8 mouse cellular contexts compared by ENCODE assay signal in the genomic region with DNA sequence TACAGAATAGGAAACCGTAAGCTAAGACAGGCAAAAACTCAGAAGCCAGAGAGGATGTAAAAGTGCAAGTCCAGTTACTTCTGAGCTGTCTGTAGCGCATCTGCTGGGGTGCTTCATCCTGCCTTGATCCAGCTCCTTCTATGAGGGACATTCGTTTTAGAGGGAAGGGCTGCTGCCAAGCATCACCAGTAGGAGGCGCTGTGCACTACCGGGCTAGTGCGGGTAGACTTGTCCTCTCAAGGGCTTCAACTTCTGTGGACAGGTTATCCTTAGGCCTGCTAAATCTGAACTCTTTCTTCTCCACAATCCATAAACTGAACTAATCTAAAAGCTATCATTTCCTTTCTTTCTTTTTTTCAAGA. TPM values are rescaled to one million over a fixed set of nuclear protein-coding genes. Genes with fewer than 3 reads are reported as not detected.
DNase-seq lines count a peak whose midpoint lies in the region; ATAC-seq and TF ChIP-seq lines count a peak whose summit lies in the region.

No protein-coding gene starts in this region.

- no peak for TF ChIP-seq POLR2A in lung, adult 2 months (IDR thresholded peaks at IDR 0.05; ENCODE audit: borderline replicate concordance, extremely low read depth, low read depth, low read length)

- no peak overlapping the region for H3K27ac ChIP-seq in neural tube, embryonic 13.5 days (replicated peaks)

- peaks cover 8% of the 10 kb centered on the region for H3K27me3 ChIP-seq in neural tube, embryonic 13.5 days

- peak; percentile 86 to 87 for DNase-seq in B cell, adult 2 months
- peak; percentile 88 for DNase-seq in NIH3T3 (ENCODE audit: low read depth)
- DNase-seq in embryo, embryonic 10 days (ENCODE audit: low spot score): peak; percentile 86
- DNase-seq in heart, adult 8-10 months (ENCODE audit: low spot score): peak; percentile 27
- DNase-seq in kidney, adult 18-20 months: peak; percentile 60
- peak; percentile 52 for DNase-seq in lung, adult 2 months
- DNase-seq in thymus, postnatal 25 days: peak; percentile 68

- no peaks in the 10 kb centered on the region for H3K36me3 ChIP-seq in neural tube, embryonic 13.5 days

- peaks cover 2% of the 10 kb centered on the region; the same call in 1 of the 2 replicates for H3K4me1 ChIP-seq in lung, adult 2 months (ENCODE audit: control insufficient read depth, insufficient read depth, low read length)
- H3K4me1 ChIP-seq in neural tube, embryonic 13.5 days (replicated peaks): peaks cover 7% of the 10 kb centered on the region; the same call in 1 of the 2 replicates

- WGBS in lung, adult 2 months: 15% methylated on average over 6 of the region's 6 CpGs
- WGBS in neural tube, embryonic 13.5 days: 18% methylated on average over 6 of the region's 6 CpGs

- peak overlapping the region; percentile 54 for H3K4me2 ChIP-seq in neural tube, embryonic 13.5 days

- H3K9me3 ChIP-seq in neural tube, embryonic 13.5 days: no peaks in the 10 kb centered on the region

- peak; percentile 88 for TF ChIP-seq CTCF in lung, adult 2 months (IDR thresholded peaks at IDR 0.05; ENCODE audit: insufficient read depth, low read length)

- ATAC-seq in neural tube, embryonic 13.5 days (ENCODE audit: low read depth): no peak

- no peak overlapping the region for H3K9ac ChIP-seq in neural tube, embryonic 13.5 days

- H3K4me3 ChIP-seq in lung, adult 2 months (replicated peaks; ENCODE audit: extremely low read depth, low read depth, low read length): no peak overlapping the region
- H3K4me3 ChIP-seq in neural tube, embryonic 13.5 days: no peak overlapping the region

RNA-seq across cellular contexts. Expression of a gene that starts 39.8 kb away (rescaled TPM):
- 10 to 100 TPM in 3 of 4 experiments, 1 to 10 TPM in 1; 9.4 to 12.9 (median 11.5) TPM for total RNA-seq in heart, adult 8-10 months (2022)
- polyA plus RNA-seq in lung, adult 2 months (2012; rRNA removed): 2.5 and 3.3 TPM in 2 replicates
- polyA plus RNA-seq in neural tube, embryonic 13.5 days (2015; fragmentation: Nextera tagmentation; extraction: Ambion mirVana): 26.4 and 26.6 TPM in 2 replicates

RNA-seq across cellular contexts. Expression of a gene that starts 57.7 kb away (rescaled TPM):
- total RNA-seq in heart, adult 8-10 months (2022): 1 to 10 TPM; 1.1 to 1.7 (median 1.5) TPM
- 20.2 and 25.9 TPM in 2 replicates for polyA plus RNA-seq in lung, adult 2 months (2012; rRNA removed)
- polyA plus RNA-seq in neural tube, embryonic 13.5 days (2015; fragmentation: Nextera tagmentation; extraction: Ambion mirVana): 1.6 and 1.7 TPM in 2 replicates

Comparison
In these comparisons a context has a peak if more than half of its experiments do, and no peak if none do; other contexts are left out.
1. DNase-seq: peak in every context shown above with its lines; median percentile 88 in NIH3T3; 86 in B cell, adult 2 months; 86 in embryo, embryonic 10 days; 68 in thymus, postnatal 25 days; 60 in kidney, adult 18-20 months; 52 in lung, adult 2 months; 27 in heart, adult 8-10 months.